Mouse (Mus musculus) testis, adult 2 months (tissue): ENCODE measurements around the gene Id2.

Source experiments
- CTCF ChIP-seq: fragments of 200-500 bp; IDR thresholded peaks from 2 replicates; pipeline ENCODE4 v1.5.1; 2012; ENCODE audit warnings: low read depth, mild to moderate bottlenecking, inconsistent platforms, low read length, moderate library complexity; ENCODE audit not compliant: control insufficient read depth, insufficient read depth, insufficient replicate concordance
- POLR2A ChIP-seq: fragments of 200-500 bp; IDR thresholded peaks from 2 replicates; pipeline ENCODE4 v1.6.1; 2012; ENCODE audit warnings: low read depth, mild to moderate bottlenecking, inconsistent platforms, low read length, moderate library complexity; ENCODE audit not compliant: control insufficient read depth

DNA sequence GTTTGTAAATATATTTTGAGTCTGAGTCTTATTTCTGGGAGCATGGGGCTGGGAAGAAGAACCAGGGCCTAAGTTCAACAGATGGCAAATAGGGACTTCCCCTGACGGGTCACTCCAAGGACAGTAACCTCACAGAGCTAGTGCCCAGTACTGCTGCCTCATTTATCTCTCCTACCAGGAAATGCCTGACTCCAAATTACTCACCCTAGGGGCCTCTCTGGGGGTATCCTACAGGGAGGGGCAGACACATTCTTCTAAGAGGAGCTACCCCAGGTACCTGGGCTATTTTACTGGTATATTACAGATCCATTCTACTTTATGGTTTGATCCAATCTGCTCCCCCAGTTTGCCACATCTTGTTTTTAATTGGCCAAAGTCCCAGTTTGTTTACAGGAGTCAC lies 7.5 kb downstream of the Id2 start:
- TF ChIP-seq CTCF = no peak
- TF ChIP-seq POLR2A = no peak
